Mouse (Mus musculus): ENCODE data around the gene Rrp12. TPM values are rescaled to one million over a fixed set of nuclear protein-coding genes. Genes with fewer than 3 reads are reported as not detected.
"Not testable (repeated sequence)": the region's sequence is repeated elsewhere in the genome, so short reads cannot be mapped to it uniquely, and the experiment has no call there.

Gene Rrp12
- 10 to 100 TPM; 27.6 to 28.4 TPM for total RNA-seq (2021)
- long read RNA-seq, experiment 1, full-length matches to known transcripts, result 73 of 97 reads
- long read RNA-seq, experiment 1, partial matches to known transcripts, result 12 of 97 reads
- long read RNA-seq, experiment 1, other reads (novel, unspliced or antisense), result 12 of 97 reads
- long read RNA-seq, experiment 2, full-length matches to known transcripts, result 69 of 92 reads
- long read RNA-seq, experiment 2, partial matches to known transcripts, result 16 of 92 reads
- long read RNA-seq, experiment 2, other reads (novel, unspliced or antisense), result 7 of 92 reads

DNA sequence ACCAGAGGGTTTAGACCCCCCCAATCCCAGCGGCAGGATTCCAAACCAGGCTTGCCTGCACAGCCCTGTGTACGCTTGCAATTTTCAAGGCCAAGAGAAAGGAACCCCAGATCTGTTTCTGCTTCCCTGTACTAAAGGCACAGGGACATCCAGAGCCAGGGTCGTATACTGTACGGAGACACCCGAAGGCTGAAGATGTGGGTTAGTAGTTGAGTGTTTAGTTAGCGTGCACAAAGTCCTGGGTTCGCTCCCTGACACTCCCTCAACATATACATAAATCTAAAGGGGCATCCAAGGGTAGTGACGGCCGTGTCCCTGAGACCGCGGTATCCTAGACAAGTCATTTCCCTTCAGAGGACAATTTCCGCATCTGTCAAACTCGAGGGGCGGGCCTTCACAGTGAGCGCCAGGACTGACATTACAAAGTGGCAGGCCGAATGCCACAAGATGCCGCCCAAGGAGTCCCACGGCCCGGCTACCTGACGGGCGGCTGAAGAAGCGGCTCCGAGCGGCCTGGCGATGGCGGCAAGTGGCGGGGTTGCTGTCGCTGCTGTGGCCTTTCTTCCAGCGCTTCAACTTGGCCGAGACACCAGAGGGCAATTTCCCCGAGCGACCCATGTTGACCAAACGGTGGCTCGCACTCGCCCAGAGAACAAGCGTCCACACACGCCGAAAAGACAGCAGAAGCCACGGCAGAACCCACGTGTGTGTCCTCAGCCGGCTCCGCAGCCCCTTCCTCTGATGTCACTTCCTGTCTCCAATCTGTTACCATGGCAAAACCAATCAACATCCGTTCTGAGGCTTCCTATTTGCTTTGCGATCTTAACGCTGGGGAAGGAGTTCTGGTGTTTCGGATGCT is at the start of gene Rrp12:
Rrp12 (minus strand) TSS at position 714 of the 859 bp plus-strand sequence.
- DNase-seq, result peak; percentile 58

DNA sequence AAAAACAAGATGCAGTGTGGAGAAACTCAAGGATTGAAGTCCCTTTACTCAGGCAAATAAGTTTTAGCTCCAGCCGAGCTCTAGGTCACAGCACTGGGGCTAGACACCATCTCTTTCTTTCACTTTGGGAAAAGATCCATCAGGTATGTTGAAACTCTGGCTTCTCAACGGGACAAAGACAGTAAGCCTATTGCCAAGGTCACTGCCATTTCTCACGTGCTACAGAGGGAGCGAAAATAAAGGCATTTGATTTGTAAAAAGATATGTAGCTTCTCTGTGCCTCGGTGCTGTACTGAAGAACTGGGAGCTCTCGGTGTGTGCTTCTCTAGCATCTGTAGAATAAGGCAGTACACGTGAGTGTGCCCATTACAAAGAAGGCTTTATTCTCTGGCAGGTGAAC is 47.9 kb upstream of the Rrp12 start:
- no peak for DNase-seq

DNA sequence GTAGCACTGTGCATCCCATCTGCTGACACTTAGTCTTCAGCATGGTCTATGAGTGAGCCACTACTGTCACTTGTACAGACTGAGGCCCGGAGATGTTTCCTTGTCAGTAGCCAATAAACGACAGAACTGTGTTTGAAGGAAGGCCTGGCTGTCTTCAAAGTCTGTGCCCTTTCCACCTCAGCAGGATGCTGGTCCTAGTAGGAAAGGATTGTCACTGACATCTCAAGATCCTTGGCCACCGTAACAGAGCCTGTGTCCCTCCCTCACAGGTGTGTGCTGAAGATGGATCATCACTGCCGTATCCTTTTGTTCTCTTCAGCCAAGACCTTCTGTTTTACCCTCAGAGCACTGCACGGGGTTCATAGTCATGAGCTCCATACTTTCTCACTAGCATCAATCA is 42.6 kb upstream of the Rrp12 start:
- no peak for DNase-seq

DNA sequence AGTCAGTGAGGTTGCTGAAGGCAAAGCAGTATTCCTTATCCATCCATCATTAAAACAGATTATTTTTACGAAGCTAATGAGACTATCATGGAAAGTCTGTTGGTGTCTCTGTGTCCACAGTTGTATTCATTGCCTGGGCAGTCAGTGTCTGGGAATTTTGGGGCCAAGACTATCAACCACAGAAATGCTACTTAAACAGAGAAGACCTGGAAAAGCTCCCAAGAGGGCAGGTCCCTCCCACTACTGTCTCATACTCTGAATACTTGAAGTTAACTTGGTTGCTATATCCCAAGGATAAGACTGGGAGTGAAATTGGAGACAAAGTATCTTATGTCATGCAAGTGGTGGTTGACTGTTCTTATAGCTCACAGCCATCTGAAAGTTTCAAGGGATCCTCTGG is 39.9 kb upstream of the Rrp12 start:
- DNase-seq, result no peak

DNA sequence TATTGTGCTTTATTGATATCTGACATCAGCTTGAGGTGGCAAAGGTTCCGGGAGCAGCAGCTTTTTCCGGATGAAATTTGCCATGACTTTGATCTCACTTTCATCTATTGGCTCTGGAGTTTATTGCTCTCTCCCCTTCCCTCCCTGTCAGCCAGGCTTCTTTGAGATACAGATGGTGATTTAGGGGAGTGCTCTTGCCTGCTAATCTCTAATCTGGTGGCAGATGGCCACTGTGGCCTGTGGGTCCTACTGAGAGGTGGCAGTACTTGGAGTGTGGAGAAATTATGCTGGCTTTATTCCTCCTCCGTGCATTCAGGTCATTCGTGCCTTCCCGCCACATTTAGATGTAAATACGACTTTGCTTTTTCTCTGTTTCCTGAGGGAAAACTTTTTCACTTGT is 38.2 kb upstream of the Rrp12 start:
- DNase-seq, result no peak

DNA sequence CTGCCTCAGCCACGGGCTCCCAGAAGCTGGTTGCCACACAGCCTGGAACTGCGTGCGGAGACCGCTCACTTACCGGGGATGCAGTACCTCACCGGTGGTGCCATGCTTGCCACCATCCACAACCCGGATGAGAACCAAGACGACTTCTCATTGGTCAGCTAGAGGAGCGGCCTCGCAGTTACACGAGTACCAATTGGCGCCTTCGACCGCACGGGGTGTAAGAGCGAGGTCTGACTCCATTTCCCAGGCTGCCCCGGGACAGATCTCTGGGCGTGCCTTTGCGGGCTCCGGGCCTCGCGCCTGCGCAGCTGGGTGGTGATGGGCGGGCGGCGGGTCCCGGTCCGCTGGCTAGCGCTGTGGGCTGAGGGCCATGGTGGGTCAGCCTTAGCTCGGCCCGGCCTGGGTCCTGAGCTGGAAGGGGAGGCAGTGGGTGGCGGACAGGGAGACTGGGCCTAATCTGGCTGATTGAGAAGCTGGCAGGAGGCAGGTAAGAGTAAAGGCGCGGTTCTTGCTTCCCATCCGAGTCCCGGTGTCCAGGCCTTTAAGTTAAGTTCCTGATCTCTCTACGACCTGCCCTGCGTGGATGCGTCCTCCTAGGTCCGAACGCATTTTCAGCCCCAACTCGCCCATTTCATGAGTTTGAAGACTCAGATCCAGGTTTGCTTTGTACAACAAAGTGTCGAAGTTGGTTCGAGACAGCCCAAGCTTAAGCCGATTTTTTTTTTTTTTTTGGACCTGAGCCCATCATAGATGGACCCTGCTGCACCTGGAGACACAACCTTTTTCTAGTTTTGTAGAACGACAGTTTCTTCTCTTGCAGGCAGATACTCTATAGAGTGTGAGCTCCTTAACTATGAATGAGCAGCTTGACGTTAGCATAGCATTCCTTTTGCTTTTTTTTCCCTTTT is 37.5 kb upstream of the Rrp12 start, which contains the start of the genes Exosc1 and Zdhhc16:
Exosc1 (minus strand) TSS at position 245 of the 908 bp plus-strand sequence.
Zdhhc16 (plus strand) TSS at position 302 of the 908 bp plus-strand sequence.
- peak; percentile 97 for DNase-seq

DNA sequence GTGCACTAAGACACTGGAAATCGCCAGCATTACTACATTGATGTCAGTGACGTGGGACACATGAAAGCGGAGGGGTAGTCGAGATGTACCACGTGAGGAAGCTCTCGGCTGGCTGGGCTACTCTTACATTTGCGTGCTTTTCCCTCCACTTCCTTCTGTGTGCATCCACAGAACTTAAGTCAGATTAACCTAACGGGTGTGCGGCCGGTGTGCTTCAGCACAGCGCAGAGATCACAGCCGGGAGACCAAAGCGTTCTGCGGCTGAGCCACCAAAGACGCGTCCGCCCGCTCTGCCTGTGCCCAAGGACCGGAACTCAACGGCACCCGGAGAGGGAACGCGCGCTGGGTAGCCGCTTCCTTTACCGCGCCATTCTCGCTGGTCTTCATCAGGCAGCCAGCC is 36.7 kb upstream of the Rrp12 start:
- no peak for DNase-seq

DNA sequence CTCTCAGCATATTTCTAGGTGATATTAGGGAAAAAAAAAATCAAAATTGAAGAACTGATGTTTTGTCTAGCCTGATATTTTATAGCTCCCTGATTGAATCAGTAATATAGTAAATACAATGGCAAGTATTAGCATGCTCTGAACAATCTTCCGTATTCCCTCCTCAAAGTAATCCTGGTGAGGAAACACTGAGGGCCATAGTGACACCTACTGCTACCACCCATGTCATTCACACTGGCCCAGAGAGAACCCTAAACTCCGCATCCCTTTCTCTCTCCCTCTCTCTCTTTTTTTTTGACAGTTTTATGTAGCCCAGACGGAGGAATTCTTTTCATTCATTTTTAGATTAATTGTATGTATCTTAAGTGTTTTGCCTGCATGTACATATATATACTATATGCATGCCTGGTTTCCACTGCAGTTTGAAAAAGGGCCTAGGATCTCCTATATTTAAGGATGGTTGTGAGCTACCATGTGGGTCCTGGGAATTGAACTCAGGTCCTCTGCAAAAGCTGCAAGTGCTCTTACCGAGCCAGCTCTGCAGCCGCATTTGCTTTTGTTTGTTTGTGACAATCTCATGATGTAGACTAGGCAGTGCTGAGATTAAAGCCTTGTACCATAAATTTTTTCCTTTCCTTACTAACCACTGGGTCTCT is 24.6 kb upstream of the Rrp12 start:
- no peak for DNase-seq

DNA sequence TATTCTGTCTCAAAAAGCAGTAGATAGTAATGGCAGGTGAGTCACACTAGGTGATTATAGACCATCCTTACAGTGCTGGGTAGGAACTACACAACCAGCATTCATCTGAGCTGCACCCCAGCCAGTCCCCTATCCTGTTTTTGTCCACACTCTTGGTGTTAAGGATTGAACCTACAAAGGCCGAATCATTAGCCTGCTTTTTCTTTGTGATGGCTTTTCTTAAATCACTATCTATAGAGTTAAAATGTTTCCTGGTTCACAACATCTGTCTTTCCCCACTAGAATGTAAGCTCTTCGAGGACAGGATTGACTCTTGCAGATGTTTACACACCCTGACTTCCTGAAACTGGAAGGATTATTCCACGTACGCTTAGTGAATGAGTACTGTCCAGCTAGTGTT is 23.5 kb upstream of the Rrp12 start:
- no peak for DNase-seq

DNA sequence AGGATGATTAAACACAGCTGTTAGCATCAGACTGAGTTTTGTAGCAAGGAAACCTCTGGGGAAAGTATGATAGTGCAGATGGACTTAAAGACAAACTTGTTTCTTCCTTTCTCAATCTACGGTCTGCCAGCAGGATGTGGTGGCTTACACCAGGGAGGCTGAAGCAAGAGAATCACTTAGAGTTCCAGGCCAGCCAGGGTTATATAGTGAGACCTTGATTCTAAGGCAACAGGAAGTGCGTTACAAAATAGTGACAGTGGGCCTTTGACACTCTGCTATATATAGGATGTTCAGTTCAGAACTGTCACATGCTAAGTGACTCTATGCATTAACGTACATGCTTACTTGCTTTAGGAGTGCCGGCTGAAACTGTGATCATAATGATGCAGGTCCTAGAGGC is 20.9 kb upstream of the Rrp12 start:
- no peak for DNase-seq

DNA sequence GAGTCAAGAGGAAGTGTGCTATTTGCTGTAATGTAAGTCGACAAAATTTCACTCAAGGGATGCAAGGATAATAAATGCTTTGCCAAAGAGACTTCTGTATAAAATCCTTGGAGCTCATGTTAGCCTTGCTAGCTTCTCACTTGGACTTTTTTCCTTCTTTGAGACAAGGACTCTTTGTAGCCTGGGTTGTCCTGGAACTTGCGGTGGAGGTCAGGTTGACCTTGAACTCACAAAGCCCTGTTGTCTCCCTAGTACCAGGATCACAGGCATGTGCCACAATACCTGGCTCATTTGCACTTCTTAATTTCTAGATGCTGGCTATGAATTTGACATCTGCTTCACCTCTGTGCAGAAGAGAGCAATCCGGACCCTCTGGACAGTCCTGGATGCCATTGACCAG is 19.3 kb upstream of the Rrp12 start:
- no peak for DNase-seq

DNA sequence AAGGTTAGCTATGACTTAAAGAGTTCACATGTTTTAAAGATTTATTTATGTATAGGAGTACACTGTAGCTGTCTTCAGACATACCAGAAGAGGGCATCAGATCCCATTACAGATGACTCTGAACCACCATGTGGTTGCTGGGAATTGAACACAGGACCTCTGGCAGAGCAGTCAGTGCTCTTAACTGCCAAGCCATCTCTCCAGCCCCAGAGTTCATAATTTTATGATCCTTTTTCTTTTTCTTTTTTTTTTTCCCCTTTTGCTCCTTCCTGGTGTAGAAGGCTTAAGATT is 18.6 kb upstream of the Rrp12 start:
- DNase-seq, result not testable (repeated sequence)

DNA sequence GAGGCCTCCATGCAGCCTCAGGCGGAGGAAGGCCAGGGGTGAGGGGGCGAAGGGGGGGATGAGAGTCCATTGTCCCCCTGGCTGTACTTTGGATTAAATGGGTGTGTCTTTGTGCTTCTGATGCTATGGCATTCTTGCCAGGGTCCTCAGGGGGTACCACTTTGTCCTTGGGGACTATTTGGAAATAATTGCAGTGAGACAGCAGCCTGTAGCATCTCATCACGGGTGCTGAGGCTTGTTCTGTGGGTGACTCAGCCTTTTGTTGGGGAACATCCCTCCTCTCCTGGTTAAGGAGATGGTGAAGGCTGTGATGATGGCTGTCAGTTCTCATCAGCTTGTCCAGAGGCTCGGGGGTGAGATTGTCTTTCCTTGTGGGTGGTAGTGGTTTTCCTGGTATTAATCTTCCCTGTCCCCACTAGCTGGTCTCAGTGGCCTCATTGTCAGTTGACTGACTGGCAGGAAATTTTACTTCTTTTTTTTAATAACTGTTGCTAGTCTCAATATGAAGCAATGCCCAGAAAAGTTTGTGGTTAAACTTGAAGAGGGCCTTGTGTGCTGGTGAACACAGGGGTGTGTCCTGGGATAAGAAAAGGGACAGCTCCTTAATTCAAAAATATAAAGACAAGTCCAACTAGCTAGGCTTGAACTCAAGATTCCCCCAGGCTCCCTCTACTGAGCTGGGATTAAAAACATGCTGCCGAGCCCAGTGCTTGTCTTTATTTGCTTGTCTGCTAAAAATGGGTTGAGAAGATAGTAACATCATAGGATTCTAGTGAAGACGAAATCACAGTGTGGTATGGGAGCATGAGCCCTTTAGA is 18.0 kb upstream of the Rrp12 start:
- no peak for DNase-seq

DNA sequence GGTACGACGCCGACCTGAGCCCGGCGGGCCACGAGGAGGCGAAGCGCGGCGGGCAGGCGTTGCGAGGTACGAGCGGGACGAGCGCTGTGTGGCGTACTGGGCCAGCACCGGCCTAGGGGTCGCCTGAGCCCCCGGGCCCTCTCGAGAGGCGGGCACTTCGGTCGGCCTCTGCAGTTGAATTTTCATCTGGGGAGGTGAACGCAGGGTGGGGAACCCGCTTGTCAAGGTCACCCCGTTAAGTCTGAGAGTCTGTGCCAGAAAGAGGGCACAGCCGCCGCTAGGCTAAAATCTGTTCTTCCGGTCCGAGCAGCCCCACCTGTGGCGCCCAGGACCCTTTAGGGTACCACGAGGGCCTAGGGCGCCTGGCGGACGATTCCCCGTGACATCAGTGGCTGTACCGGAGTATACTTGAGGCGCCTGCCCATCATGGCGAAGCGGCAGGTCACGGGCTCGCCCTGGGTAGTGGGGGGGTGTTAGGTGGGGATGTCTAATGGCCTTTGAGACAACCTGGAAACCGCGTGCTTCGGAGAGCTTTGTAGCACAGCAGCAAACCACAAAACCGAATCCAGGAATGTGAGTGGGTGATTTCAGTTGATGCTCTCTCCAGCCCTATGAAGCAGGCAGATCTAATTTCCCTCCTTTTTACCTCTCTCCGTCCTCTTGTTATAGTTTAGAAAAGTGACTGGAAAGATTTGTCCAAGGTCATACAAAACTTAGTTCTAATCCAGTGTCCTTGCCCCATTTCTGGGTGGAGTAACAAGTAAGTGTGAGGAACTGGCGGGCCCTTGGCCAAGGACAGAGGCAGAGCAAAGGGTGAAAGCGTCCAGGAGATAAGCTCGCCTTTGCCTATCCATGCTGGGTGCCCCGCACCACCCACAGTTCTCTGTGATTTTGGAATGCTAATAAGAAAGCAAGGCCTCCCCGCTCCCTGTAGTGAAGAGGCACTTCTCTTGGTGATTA is 16.4 kb upstream of the Rrp12 start:
- DNase-seq, result peak; percentile 34

DNA sequence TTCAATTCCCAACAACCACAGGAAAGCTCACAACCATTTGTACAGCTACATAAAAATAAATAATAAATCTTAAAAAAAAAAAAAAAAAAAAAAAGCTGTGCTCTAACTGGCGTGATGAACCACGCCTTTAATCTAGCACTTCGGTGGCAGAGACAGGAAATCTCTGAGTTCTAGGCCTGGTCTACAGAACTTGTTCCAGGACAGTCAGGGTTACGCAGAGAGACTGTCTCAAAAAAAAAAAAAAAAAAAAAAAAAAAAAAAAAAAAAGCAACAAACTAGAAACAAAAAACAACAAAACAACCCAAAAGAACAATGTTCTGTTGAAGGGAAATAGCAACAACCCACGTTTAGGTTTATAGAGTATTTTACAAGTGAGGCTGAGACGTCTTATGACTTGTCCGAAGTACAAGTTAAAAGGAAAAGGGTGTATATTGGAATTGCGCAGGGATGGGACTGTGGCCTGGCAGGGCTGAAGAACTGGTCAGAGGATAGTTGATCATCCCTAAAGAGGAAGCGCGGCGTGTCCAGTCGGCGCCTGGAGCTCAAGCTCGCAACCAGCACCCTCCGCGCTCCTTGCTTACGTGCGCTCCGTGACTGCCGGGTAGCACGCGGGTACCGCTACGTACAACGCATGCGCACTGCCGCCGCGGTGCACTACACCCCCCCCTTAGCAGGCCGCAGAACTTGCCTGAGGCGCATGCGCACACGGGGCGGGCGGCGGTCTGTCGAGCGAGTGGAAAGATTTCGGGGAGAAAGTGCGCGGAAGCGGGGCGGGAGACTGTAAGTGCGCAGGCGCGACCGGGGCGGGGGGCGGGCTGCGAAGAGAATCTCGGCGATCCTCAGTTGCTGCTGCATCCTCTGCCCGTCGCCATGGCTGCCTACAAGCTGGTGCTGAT is 15.5 kb upstream of the Rrp12 start, which contains the start of gene Pgam1:
Pgam1 (plus strand) TSS at position 746 of the 896 bp plus-strand sequence.
- DNase-seq, result peak; percentile 97

DNA sequence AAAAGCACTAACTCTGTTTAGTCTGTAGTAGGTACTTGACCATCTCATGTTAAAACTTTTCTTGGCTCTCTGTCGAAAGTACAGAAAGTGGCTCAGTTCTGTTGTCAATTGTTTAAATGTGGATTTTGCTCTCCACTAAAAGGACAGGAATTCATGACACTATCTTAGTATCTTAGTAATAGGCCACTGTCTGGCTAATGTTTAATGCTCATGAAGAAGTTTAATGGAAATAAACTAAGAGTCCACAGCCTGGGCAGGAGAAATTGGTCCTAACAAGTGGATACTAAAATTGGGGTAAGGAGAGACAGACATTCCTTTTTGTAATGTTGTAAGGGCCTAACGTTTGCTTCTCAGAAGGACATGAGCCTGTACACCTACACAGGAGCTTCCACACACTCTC is 14.4 kb upstream of the Rrp12 start:
- DNase-seq, result no peak

DNA sequence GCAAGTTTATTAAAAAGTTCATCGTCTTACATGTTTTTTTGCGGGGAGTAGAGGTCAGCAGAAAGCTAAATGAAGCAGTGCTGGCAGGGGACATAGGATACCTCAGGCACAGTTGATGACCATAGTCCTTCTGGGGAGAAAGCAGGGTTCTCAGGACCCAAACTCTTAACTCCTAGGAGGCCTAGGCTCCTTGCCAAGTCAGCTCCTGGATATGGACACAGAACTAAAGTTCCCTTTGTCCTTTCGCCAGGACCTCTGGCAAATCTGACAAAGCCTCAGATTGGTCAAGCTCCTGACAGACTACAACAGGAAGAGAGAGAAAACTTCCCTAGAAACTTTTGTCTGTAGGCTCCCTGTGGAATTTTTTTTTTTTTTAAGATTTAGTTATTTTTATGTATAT is 12.8 kb upstream of the Rrp12 start:
- no peak for DNase-seq

DNA sequence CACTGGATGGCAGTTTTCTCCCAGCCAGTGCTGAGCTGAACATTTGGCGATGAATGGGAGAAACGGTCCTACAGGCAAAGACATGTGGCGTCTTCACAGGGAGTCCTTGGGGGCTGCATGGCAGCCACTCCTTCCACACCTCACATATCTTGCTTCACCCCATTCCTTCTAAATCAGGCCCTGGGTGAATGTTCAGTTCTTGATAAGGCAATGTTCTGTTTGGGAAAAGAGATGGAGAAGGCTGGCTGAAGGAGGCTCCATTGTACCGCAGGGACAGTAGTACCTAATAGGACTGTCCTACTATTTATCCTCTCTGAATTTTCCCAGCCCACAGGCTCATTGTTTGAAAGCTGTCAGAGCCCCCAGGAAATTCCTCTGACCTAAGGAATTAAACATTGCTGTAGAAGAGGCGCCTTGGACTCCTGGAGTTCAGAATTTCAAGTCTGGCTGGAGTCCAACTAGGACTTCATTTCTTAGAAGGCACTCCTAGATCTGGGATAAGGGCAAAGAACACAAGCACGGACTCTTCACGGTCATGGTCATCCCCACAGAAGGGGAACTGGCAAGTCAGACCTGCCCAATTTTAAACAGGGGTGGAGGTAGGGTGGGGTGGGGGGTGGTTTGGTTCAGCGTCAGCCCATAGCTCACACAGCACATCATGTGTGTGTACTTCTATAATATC is 11.2 kb upstream of the Rrp12 start:
- no peak for DNase-seq

Data from gastrocnemius, postnatal 10 days (tissue).